Mouse (Mus musculus) cerebellum, adult 2 months (tissue): ENCODE measurements around the gene Olfr1493-ps1.

Experiments
- CTCF ChIP-seq: fragments of 200-500 bp; IDR thresholded peaks from 2 replicates; pipeline ENCODE4 v1.5.1; 2011; ENCODE audit warnings: low read depth, mild to moderate bottlenecking, control low read depth, low read length, moderate library complexity, borderline replicate concordance; ENCODE audit not compliant: insufficient read depth
- POLR2A ChIP-seq: fragments of 200-500 bp; IDR thresholded peaks from 2 replicates; pipeline ENCODE4 v1.6.1; 2011; ENCODE audit warnings: low read length, control low read depth, borderline replicate concordance; ENCODE audit not compliant: insufficient read depth

- TF ChIP-seq CTCF, result peak; percentile 35; the same call in 1 of the 2 replicates
- no peak for TF ChIP-seq POLR2A
Measured at GRCm38 (mm10) chr19:13768565-13769276, 45.6 kb downstream of the Olfr1493-ps1 start.
